Mouse (Mus musculus): ENCODE data around the gene Dapk3.

Dapk3 gene

GRCm38 (mm10) chr10:81182336-81183333 lies at the start of gene Dapk3:
Gene Dapk3 (plus strand): TSS chr10:81183005.
- DNase-seq: peak; percentile 100

DNA sequence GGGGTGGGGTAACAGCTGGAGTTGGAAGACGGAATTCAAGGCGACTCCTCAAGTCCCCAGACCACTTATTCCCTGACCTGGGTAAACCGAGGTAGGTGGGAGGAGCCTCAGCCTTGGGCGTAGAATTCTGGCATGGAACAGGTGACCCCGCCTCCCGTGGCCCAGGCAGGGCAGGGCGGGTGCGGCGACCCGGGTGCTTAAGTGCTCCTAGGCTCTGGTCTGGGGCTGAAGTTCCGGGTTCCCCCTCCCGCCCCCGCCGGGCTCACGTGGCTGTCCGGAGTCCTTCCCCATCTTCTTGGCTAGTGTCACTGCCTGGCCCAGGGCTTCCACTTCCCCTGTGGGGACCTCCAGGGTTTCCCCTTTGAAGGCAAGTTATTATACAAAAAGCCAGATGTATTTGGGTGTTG lies 48.6 kb upstream of the Dapk3 start:
- DNase-seq: no peak

GRCm38 (mm10) chr10:81134966-81135681 lies 47.7 kb upstream of the Dapk3 start, which contains the start of gene Zbtb7a:
Gene Zbtb7a (plus strand): TSS chr10:81135220.
- peak; percentile 61 for DNase-seq

DNA sequence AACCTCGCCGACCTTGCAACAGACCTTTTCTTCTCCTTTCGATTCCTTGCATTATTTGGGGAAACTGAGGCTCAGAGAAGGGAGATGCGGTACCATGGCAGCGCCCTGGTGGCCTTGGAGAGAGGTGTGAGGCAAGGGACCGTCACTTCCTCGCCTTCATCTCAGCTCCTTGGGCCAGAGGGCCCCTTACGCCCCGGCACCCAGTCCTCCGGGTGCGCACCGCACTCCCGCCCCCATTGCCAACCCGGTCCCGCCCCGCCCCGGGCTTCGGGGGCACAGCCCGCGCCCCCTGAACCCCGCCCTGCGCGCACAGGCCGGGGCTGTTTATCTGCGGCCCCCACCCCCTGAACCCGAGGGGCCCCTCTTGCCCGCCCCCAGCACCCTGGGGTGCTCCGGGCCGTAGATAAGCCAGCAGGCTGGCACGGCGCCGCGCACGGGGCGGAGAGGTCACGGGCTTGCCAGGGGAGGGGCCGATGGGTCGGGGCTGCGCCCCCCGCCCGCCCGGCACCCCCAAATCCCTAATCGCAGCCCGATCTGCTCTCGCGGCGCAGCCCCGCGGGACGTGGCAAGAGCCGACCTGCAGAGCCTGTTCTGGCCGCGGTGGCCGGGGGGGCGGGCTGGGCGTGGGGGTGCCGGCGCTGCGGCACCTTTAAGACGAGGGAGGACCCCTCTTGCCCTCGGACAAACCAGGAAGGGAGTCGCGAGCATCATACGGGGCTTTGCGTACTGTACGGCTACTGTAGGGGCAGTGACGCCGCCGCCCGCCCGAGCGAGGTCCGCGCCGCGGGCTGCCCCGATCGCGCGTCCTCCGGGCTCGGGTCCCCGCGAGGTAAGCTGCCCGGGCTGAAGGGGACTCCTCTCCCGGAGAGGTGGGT lies 46.7 kb upstream of the Dapk3 start:
- peak; percentile 78 for DNase-seq

GRCm38 (mm10) chr10:81136706-81137231 lies 46.0 kb upstream of the Dapk3 start:
- DNase-seq: no peak

DNA sequence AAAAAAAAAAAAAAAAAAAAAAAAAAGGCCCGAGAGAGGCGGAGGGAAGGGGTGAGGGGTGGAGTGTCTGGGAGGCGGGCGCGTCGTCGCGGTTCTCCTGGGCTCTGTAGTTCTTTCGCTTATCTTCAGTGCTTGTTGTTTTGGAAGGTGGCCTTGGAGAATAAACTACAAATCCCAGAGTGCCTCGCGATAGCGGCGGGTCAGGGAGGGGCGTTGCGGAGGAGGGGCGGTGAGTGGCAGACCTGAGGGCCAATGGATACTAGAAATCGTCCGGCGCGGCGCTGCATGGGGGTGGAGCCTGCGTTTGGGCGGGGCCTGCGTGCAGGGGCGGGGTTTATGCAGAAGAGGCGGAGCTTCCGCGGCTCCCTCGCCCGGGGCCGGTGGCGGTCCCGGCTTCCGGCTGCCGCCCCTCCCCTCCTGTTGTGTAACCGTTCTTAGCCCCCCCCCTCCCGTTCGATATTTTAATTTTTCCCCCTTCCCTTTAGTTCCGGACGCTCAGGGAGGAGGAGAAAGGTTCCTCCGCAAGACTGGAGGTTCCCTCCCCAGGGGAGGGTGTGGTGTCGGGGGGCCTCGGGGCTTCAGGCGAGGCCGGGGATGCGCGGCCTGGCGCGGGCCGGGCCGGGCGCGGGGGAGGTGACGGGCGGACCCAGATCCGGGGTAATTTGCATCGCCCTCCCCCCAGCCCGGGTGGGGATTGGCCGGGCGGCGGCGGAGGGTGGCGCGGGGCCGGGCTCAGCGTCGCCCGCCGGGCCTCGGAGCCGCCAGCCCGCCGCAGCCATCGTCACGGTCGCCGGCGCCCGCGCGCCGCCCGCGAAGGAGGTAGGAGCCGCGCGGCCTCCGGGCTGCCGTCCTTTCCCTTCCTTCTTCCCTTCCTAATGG lies 45.3 kb upstream of the Dapk3 start:
- peak; percentile 97 for DNase-seq

- DNase-seq: peak; percentile 58
These were observed 44.5 kb upstream of the Dapk3 start for GRCm38 (mm10) chr10:81138131-81138782.

DNA sequence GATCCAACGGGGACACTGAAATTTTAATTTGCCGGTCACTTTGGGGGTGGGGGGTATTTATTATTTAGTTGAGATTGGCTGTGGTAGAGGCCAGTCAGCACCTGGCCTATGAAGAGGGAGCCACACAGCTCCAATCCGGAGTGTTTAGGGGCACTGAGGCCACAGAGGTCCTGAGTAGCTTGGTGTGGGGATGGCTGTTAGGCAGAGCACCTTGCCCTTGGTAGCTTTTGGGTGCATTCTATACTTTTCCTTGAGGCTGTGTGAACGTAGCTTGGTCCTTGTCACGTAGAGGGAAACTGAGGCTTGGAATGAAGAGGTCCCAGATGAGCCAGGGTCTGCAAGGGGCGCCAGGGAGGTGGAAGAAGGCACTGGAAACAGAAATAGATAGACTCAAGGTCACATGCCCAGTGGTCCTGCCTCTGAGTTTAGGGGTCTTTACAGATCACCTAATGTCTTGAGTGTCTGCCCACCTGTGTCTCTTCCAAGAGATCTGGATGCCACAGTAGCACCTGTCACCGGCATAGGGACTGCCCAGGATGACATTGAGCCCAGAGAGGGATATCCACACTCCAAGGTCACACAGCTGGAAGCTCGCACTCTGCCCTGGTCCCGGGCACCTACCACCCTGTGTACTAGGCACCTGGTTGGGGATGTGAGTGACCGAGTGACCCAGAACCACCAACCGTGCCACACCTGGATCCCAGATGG lies 43.8 kb upstream of the Dapk3 start:
- DNase-seq: no peak

- no peak for DNase-seq
These were observed 43.3 kb upstream of the Dapk3 start for GRCm38 (mm10) chr10:81139529-81139846.

DNA sequence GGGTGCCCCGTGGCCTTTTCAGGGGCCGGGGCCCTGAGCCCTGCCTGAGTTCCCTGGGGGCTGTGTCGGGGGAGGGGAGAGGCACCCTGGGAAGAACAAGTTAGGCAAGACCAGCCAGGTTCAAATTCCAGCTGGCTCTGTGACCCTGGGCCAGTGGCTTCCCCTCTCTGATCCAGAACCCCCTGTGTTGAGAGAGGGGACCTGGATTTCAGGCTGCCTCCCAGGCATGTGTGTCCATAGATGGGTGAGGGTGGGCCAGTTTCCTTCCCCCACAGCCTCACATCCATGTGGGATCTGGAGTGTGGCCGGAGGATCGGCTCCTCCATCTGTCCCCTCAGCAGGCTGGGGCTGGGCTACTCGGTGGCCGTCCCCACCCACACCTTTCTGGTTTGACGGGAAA lies 42.8 kb upstream of the Dapk3 start:
- no peak for DNase-seq

GRCm38 (mm10) chr10:81140717-81141454 lies 41.9 kb upstream of the Dapk3 start:
- no peak for DNase-seq

DNA sequence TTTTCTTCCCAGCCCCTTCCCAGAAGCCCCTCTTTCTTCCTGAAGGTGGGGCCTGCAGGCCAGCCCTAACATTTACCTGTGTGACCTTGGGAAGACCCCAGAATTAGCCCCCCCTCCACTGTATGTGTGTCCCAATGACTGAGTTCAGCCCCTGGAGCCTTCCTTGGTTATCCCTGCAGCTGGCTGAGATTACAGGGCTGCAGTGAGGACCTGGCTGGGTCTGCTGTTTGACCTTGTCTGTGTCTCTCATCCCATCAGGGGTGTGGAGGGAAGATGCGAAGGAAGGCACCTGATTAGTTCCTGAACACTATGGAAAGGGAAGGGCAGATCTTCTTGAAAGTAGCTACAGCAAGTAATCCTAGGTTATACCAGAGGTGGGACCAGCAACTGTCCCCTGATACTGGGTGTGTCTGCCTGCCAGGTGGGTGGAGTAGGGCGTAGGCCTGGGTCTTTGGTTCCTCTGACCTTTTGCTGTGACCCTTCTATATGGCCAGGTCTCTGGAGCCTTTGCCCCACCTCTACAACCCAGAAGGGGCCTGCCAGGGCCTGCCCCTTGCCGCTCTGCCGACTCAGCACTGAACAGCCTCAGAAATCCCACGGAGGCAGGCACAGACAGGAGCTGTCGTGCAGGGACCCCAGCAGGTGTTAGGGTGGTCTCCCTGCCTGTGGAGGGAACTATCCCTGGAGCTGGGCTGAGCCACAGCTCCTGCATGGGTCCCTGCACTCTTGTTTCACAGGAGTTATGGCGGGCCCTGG lies 41.2 kb upstream of the Dapk3 start:
- DNase-seq: no peak

GRCm38 (mm10) chr10:81142551-81142981 lies 40.2 kb upstream of the Dapk3 start:
- DNase-seq: no peak

- no peak for DNase-seq
These were observed 39.6 kb upstream of the Dapk3 start for GRCm38 (mm10) chr10:81143157-81143633.

DNA sequence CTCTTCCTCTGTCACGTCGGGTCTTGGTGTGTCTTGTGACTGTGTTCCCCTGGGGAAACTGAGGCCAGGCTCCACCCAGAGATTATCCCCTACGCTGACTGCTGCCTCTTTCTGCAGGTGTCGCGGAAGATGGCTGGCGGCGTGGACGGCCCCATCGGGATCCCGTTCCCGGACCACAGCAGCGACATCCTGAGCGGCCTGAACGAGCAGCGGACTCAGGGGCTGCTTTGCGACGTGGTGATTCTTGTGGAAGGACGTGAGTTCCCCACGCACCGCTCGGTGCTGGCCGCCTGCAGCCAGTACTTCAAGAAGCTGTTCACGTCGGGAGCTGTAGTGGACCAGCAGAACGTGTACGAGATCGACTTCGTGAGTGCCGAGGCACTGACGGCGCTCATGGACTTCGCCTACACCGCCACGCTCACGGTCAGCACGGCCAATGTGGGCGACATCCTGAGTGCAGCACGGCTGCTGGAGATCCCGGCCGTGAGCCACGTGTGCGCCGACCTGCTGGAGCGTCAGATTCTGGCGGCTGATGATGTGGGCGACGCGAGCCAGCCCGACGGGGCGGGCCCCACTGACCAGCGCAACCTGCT lies 38.9 kb upstream of the Dapk3 start:
- DNase-seq: no peak

DNA sequence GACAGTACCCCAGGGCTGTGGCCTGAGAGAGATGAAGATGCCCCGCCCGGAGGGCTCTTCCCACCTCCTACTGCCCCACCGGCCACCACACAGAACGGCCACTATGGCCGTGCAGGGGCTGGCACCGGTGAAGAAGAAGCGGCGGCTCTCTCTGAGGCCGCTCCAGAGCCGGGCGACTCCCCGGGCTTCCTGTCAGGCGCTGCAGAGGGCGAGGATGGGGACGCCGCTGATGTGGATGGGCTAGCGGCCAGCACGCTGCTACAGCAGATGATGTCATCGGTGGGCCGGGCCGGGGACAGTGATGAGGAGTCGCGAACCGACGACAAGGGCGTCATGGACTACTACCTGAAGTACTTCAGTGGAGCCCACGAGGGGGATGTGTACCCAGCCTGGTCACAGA lies 38.1 kb upstream of the Dapk3 start:
- DNase-seq: no peak

- no peak for DNase-seq
These were observed 37.5 kb upstream of the Dapk3 start for GRCm38 (mm10) chr10:81145307-81145706.

GRCm38 (mm10) chr10:81145778-81146177 lies 37.0 kb upstream of the Dapk3 start:
- no peak for DNase-seq
